Mouse (Mus musculus) intestine, postnatal 0 days (tissue): Measurements from ENCODE around the gene Fam57b. TPM values are rescaled to one million over a fixed set of nuclear protein-coding genes. Genes with fewer than 3 reads are reported as not detected.
A peak's percentile ranks its signal among the peaks of the same experiment; 100 is the strongest.

Source experiments
- ATAC-seq: fragments of 200-750 bp; cut with Nextera tagmentation; 2 replicates; pipeline ENCODE4 v1.8.0; 2017; ENCODE audit warnings: mild to moderate bottlenecking, moderate TSS enrichment, moderate library complexity
- H3K27ac ChIP-seq: fragments of 300-500 bp; sonication (generic); 2 replicates; pipeline ENCODE4 v1.5.1; 2014; ENCODE audit warnings: mild to moderate bottlenecking, low read depth, low read length, moderate library complexity
- H3K27me3 ChIP-seq: fragments of 300-500 bp; sonication (generic); replicated peaks from 2 replicates; pipeline ENCODE4 v1.6.1; 2014; ENCODE audit warnings: low read length, mixed read lengths; ENCODE audit not compliant: control insufficient read depth, insufficient read depth
- H3K36me3 ChIP-seq: fragments of 300-500 bp; sonication (generic); 2 replicates; pipeline ENCODE4 v1.6.1; 2014; ENCODE audit warnings: mild to moderate bottlenecking, moderate library complexity; ENCODE audit not compliant: control insufficient read depth, insufficient read depth
- H3K4me1 ChIP-seq: fragments of 300-500 bp; sonication (generic); replicated peaks from 2 replicates; pipeline ENCODE4 v1.6.1; 2014; ENCODE audit warnings: antibody characterized with exemption, low read length, mixed read lengths; ENCODE audit not compliant: control insufficient read depth, insufficient read depth
- H3K4me2 ChIP-seq: fragments of 300-500 bp; sonication (generic); replicated peaks from 2 replicates; pipeline ENCODE4 v1.6.1; 2014; ENCODE audit warnings: low read depth, mild to moderate bottlenecking, moderate library complexity
- H3K4me3 ChIP-seq: fragments of 300-500 bp; sonication (generic); 2 replicates; pipeline ENCODE4 v1.5.1; 2014; ENCODE audit warnings: low read depth, low read length
- H3K9ac ChIP-seq: fragments of 300-500 bp; sonication (generic); 2 replicates; pipeline ENCODE4 v1.6.1; 2014; ENCODE audit warnings: mild to moderate bottlenecking, low read depth, low read length
- H3K9me3 ChIP-seq: fragments of 300-500 bp; sonication (generic); 2 replicates; pipeline ENCODE4 v1.6.1; 2016; ENCODE audit warnings: mixed run types; ENCODE audit not compliant: control insufficient read depth
- CTCF ChIP-seq: sonication (generic); IDR thresholded peaks from 2 replicates; pipeline ENCODE4 v1.5.1; 2016; ENCODE audit warnings: low read depth, mild to moderate bottlenecking, control low read depth, antibody characterized with exemption, moderate library complexity
- WGBS: fragments of 180-500 bp; shearing (Covaris S2); extraction: QIAGEN DNeasy Blood & Tissue Kit; methylation state at CpG from one replicate; pipeline ENCODE4 v1.1.7; 2014; 5-methylcytosine and 5-hydroxymethylcytosine counted together
- polyA plus RNA-seq: library from polyadenylated mRNA; unstranded; fragments of >200 nt; fragmentation: Nextera tagmentation; extraction: Ambion mirVana; gene quantifications from 2 replicates; pipeline ENCODE4 v1.2.1, GENCODE M21; 2015

Fam57b gene
- polyA plus RNA-seq, 1 experiment from 2014 or later: 1.2 TPM

GRCm38 (mm10) chr7:126825952-126826351, 28.5 kb downstream of the Fam57b start:
- no peaks in the 10 kb centered on the region for H3K36me3 ChIP-seq
- ATAC-seq: no peak
- no peak overlapping the region for H3K27ac ChIP-seq
- H3K9me3 ChIP-seq: no peaks in the 10 kb centered on the region
- 68% methylated on average over 5 of the region's 5 CpGs for WGBS
- no peak for TF ChIP-seq CTCF
- no peak overlapping the region for H3K9ac ChIP-seq
- no peaks in the 10 kb centered on the region for H3K4me1 ChIP-seq
- peaks cover 35% of the 10 kb centered on the region for H3K27me3 ChIP-seq
- no peak overlapping the region for H3K4me2 ChIP-seq
- H3K4me3 ChIP-seq: no peak overlapping the region

- Histone ChIP-seq H3K4me2 (peak within 1 kb of the TSS; percentile 58), H3K4me1 (no peaks in the 10 kb centered on the region), H3K9me3 (no peaks in the 10 kb centered on the region), H3K27me3 (0 out of 2 replicates have a peak, but pooled peaks cover 6% of the 10 kb centered on the region), H3K36me3 (no peaks in the 10 kb centered on the region), H3K4me3 (peak within 1 kb of the TSS; percentile 20; the same call in 1 of the 2 replicates), H3K27ac (no peak within 1 kb of the TSS), H3K9ac (no peak within 1 kb of the TSS)
- TF ChIP-seq CTCF: no peak
- 54% methylated on average over 5 of the region's 5 CpGs for WGBS
- no peak for ATAC-seq
These were observed 34.1 kb downstream of the Fam57b start, which contains the start of gene 4930451I11Rik for GRCm38 (mm10) chr7:126831539-126831938. TSS of gene 4930451I11Rik (minus strand) at chr7:126831639.

GRCm38 (mm10) chr7:126832036-126832598, 34.6 kb downstream of the Fam57b start:
- Histone ChIP-seq H3K4me3 (peak overlapping the region; percentile 20; the same call in 1 of the 2 replicates), H3K4me2 (peak overlapping the region; percentile 58), H3K27me3 (0 out of 2 replicates have a peak, but pooled peaks cover 6% of the 10 kb centered on the region), H3K4me1 (no peaks in the 10 kb centered on the region), H3K9me3 (no peaks in the 10 kb centered on the region), H3K36me3 (no peaks in the 10 kb centered on the region), H3K9ac (no peak overlapping the region), H3K27ac (no peak overlapping the region)
- peak; percentile 92 for TF ChIP-seq CTCF
- peak; percentile 87 for ATAC-seq
- 1% methylated on average over 21 of the region's 21 CpGs for WGBS

GRCm38 (mm10) chr7:126833294-126833693, 35.8 kb downstream of the Fam57b start:
- WGBS: 100% methylated on average over 1 of the region's 1 CpGs
- no peak for ATAC-seq
- no peak overlapping the region for H3K4me3 ChIP-seq
- H3K27me3 ChIP-seq: 0 out of 2 replicates have a peak, but pooled peaks cover 6% of the 10 kb centered on the region
- H3K4me1 ChIP-seq: no peaks in the 10 kb centered on the region
- H3K27ac ChIP-seq: no peak overlapping the region
- H3K9ac ChIP-seq: no peak overlapping the region
- H3K9me3 ChIP-seq: no peaks in the 10 kb centered on the region
- H3K36me3 ChIP-seq: no peaks in the 10 kb centered on the region
- TF ChIP-seq CTCF: no peak
- no peak overlapping the region for H3K4me2 ChIP-seq

GRCm38 (mm10) chr7:126843276-126843675, 45.8 kb downstream of the Fam57b start:
- Histone ChIP-seq H3K9me3 (no peaks in the 10 kb centered on the region), H3K4me3 (no peak overlapping the region), H3K36me3 (no peaks in the 10 kb centered on the region), H3K27ac (no peak overlapping the region), H3K27me3 (peaks cover 10% of the 10 kb centered on the region), H3K4me1 (no peaks in the 10 kb centered on the region; the same call in 1 of the 2 replicates), H3K9ac (no peak overlapping the region), H3K4me2 (no peak overlapping the region)
- TF ChIP-seq CTCF: no peak
- ATAC-seq: no peak
- WGBS: 74% methylated on average over 9 of the region's 9 CpGs

- ATAC-seq: no peak
- no peaks in the 10 kb centered on the region; the same call in 1 of the 2 replicates for H3K4me1 ChIP-seq
- H3K27me3 ChIP-seq: peaks cover 19% of the 10 kb centered on the region
- no peak for TF ChIP-seq CTCF
- H3K36me3 ChIP-seq: no peaks in the 10 kb centered on the region
- 100% methylated on average over 2 of the region's 2 CpGs for WGBS
- H3K9me3 ChIP-seq: no peaks in the 10 kb centered on the region
- no peak overlapping the region for H3K27ac ChIP-seq
- H3K4me3 ChIP-seq: no peak overlapping the region
- no peak overlapping the region for H3K9ac ChIP-seq
- H3K4me2 ChIP-seq: no peak overlapping the region
These were observed 48.0 kb downstream of the Fam57b start for GRCm38 (mm10) chr7:126845516-126845915.
